Mouse (Mus musculus): ENCODE data around the gene Klf7. TPM values are rescaled to one million over a fixed set of nuclear protein-coding genes. Genes with fewer than 3 reads are reported as not detected.

The Klf7 gene
- polyA plus RNA-seq, 1 experiment: 22.6 TPM

- TF ChIP-seq POLR2A (IDR thresholded peaks at IDR 0.05; ENCODE audit: insufficient read depth, low read length) (no peak), CTCF (IDR thresholded peaks at IDR 0.05; ENCODE audit: low read depth, low read length) (no peak), EP300 (IDR thresholded peaks at IDR 0.05; ENCODE audit: insufficient read depth, low read depth, low read length) (no peak)
- H3K4me1 ChIP-seq (ENCODE audit: control insufficient read depth, insufficient read depth, low read length): no peaks in the 10 kb centered on the region
- no peak overlapping the region for H3K9ac ChIP-seq (ENCODE audit: low read depth, poor library complexity, severe bottlenecking)
- H3K9me3 ChIP-seq (replicated peaks; ENCODE audit: control insufficient read depth, insufficient read depth, low read length, poor library complexity, severe bottlenecking): 0 out of 2 replicates have a peak, but pooled peaks cover 2% of the 10 kb centered on the region
- no peaks in the 10 kb centered on the region for H3K36me3 ChIP-seq (ENCODE audit: control insufficient read depth, insufficient read depth, low read length, poor library complexity, severe bottlenecking)
- H3K27me3 ChIP-seq (ENCODE audit: control insufficient read depth, insufficient read depth, low read length, poor library complexity, severe bottlenecking): no peaks in the 10 kb centered on the region
- H3K27ac ChIP-seq (ENCODE audit: insufficient read depth, low read length): no peak overlapping the region
- H3K4me3 ChIP-seq (ENCODE audit: low read depth, low read length): no peak overlapping the region
Measured at GRCm38 (mm10) chr1:64097640-64098287, 24.3 kb downstream of the Klf7 start.

DNA sequence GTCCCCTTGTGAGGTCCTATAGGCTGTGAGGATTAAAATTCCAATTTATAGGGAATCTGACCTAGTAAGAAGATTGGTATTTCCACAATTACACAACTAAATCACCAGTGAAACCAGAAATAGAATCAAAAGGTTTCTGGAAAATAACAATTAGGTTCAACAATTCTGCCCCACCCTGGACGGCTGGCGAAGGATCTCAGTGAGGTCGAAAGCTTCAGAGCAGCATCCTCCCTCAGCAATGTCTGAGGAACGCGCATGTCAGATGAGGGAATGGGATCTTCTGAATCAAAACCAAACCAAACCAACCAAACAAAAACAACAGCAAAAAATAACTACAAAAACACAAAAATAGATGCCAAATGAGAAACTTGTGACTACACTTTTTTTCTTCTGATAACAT, 29.1 kb downstream of the Klf7 start:
- TF ChIP-seq EP300 (IDR thresholded peaks at IDR 0.05; ENCODE audit: insufficient read depth, low read depth, low read length): no peak
- no peak for TF ChIP-seq CTCF (IDR thresholded peaks at IDR 0.05; ENCODE audit: low read depth, low read length)
- no peak for TF ChIP-seq POLR2A (IDR thresholded peaks at IDR 0.05; ENCODE audit: insufficient read depth, low read length)
- H3K4me3 ChIP-seq (ENCODE audit: low read depth, low read length): no peak overlapping the region
- no peaks in the 10 kb centered on the region; the same call in 1 of the 2 replicates for H3K36me3 ChIP-seq (ENCODE audit: control insufficient read depth, insufficient read depth, low read length, poor library complexity, severe bottlenecking)
- H3K27ac ChIP-seq (ENCODE audit: insufficient read depth, low read length): no peak overlapping the region
- H3K9me3 ChIP-seq (replicated peaks; ENCODE audit: control insufficient read depth, insufficient read depth, low read length, poor library complexity, severe bottlenecking): no peaks in the 10 kb centered on the region
- no peaks in the 10 kb centered on the region for H3K27me3 ChIP-seq (ENCODE audit: control insufficient read depth, insufficient read depth, low read length, poor library complexity, severe bottlenecking)
- H3K4me1 ChIP-seq (ENCODE audit: control insufficient read depth, insufficient read depth, low read length): peaks cover 2% of the 10 kb centered on the region
- no peak overlapping the region for H3K9ac ChIP-seq (ENCODE audit: low read depth, poor library complexity, severe bottlenecking)

- TF ChIP-seq POLR2A (IDR thresholded peaks at IDR 0.05; ENCODE audit: insufficient read depth, low read length) (no peak), EP300 (IDR thresholded peaks at IDR 0.05; ENCODE audit: insufficient read depth, low read depth, low read length) (no peak), CTCF (IDR thresholded peaks at IDR 0.05; ENCODE audit: low read depth, low read length) (no peak)
- no peak overlapping the region for H3K9ac ChIP-seq (ENCODE audit: low read depth, poor library complexity, severe bottlenecking)
- H3K4me1 ChIP-seq (ENCODE audit: control insufficient read depth, insufficient read depth, low read length): peaks cover 2% of the 10 kb centered on the region
- no peaks in the 10 kb centered on the region for H3K27me3 ChIP-seq (ENCODE audit: control insufficient read depth, insufficient read depth, low read length, poor library complexity, severe bottlenecking)
- no peak overlapping the region for H3K27ac ChIP-seq (ENCODE audit: insufficient read depth, low read length)
- no peak overlapping the region for H3K4me3 ChIP-seq (ENCODE audit: low read depth, low read length)
- no peaks in the 10 kb centered on the region; the same call in 1 of the 2 replicates for H3K36me3 ChIP-seq (ENCODE audit: control insufficient read depth, insufficient read depth, low read length, poor library complexity, severe bottlenecking)
- no peaks in the 10 kb centered on the region for H3K9me3 ChIP-seq (replicated peaks; ENCODE audit: control insufficient read depth, insufficient read depth, low read length, poor library complexity, severe bottlenecking)
Measured at GRCm38 (mm10) chr1:64091591-64091990, 30.5 kb downstream of the Klf7 start.

GRCm38 (mm10) chr1:64090566-64090965, 31.5 kb downstream of the Klf7 start:
- Histone ChIP-seq H3K9ac (ENCODE audit: low read depth, poor library complexity, severe bottlenecking) (no peak overlapping the region), H3K27me3 (ENCODE audit: control insufficient read depth, insufficient read depth, low read length, poor library complexity, severe bottlenecking) (no peaks in the 10 kb centered on the region), H3K4me3 (ENCODE audit: low read depth, low read length) (no peak overlapping the region), H3K27ac (ENCODE audit: insufficient read depth, low read length) (no peak overlapping the region), H3K9me3 (replicated peaks; ENCODE audit: control insufficient read depth, insufficient read depth, low read length, poor library complexity, severe bottlenecking) (no peaks in the 10 kb centered on the region), H3K4me1 (ENCODE audit: control insufficient read depth, insufficient read depth, low read length) (peaks cover 2% of the 10 kb centered on the region), H3K36me3 (ENCODE audit: control insufficient read depth, insufficient read depth, low read length, poor library complexity, severe bottlenecking) (no peaks in the 10 kb centered on the region; the same call in 1 of the 2 replicates)
- no peak for TF ChIP-seq EP300 (IDR thresholded peaks at IDR 0.05; ENCODE audit: insufficient read depth, low read depth, low read length)
- no peak for TF ChIP-seq CTCF (IDR thresholded peaks at IDR 0.05; ENCODE audit: low read depth, low read length)

GRCm38 (mm10) chr1:64089691-64090090, 32.4 kb downstream of the Klf7 start:
- Histone ChIP-seq H3K27me3 (ENCODE audit: control insufficient read depth, insufficient read depth, low read length, poor library complexity, severe bottlenecking) (no peaks in the 10 kb centered on the region), H3K9me3 (replicated peaks; ENCODE audit: control insufficient read depth, insufficient read depth, low read length, poor library complexity, severe bottlenecking) (no peaks in the 10 kb centered on the region), H3K4me1 (ENCODE audit: control insufficient read depth, insufficient read depth, low read length) (peaks cover 2% of the 10 kb centered on the region), H3K27ac (ENCODE audit: insufficient read depth, low read length) (no peak overlapping the region), H3K9ac (ENCODE audit: low read depth, poor library complexity, severe bottlenecking) (no peak overlapping the region), H3K4me3 (ENCODE audit: low read depth, low read length) (no peak overlapping the region), H3K36me3 (ENCODE audit: control insufficient read depth, insufficient read depth, low read length, poor library complexity, severe bottlenecking) (no peaks in the 10 kb centered on the region; the same call in 1 of the 2 replicates)
- TF ChIP-seq CTCF (IDR thresholded peaks at IDR 0.05; ENCODE audit: low read depth, low read length) (no peak), POLR2A (IDR thresholded peaks at IDR 0.05; ENCODE audit: insufficient read depth, low read length) (no peak), EP300 (IDR thresholded peaks at IDR 0.05; ENCODE audit: insufficient read depth, low read depth, low read length) (no peak)

GRCm38 (mm10) chr1:64088604-64089320, 33.3 kb downstream of the Klf7 start:
- H3K4me3 ChIP-seq (ENCODE audit: low read depth, low read length): no peak overlapping the region
- TF ChIP-seq CTCF (IDR thresholded peaks at IDR 0.05; ENCODE audit: low read depth, low read length): no peak
- no peak for TF ChIP-seq POLR2A (IDR thresholded peaks at IDR 0.05; ENCODE audit: insufficient read depth, low read length)
- TF ChIP-seq EP300 (IDR thresholded peaks at IDR 0.05; ENCODE audit: insufficient read depth, low read depth, low read length): no peak
- H3K27ac ChIP-seq (ENCODE audit: insufficient read depth, low read length): no peak overlapping the region
- no peaks in the 10 kb centered on the region; the same call in 1 of the 2 replicates for H3K36me3 ChIP-seq (ENCODE audit: control insufficient read depth, insufficient read depth, low read length, poor library complexity, severe bottlenecking)
- H3K27me3 ChIP-seq (ENCODE audit: control insufficient read depth, insufficient read depth, low read length, poor library complexity, severe bottlenecking): no peaks in the 10 kb centered on the region
- peaks cover 2% of the 10 kb centered on the region for H3K4me1 ChIP-seq (ENCODE audit: control insufficient read depth, insufficient read depth, low read length)
- H3K9me3 ChIP-seq (replicated peaks; ENCODE audit: control insufficient read depth, insufficient read depth, low read length, poor library complexity, severe bottlenecking): no peaks in the 10 kb centered on the region
- no peak overlapping the region for H3K9ac ChIP-seq (ENCODE audit: low read depth, poor library complexity, severe bottlenecking)
